Mouse (Mus musculus): ENCODE results near the gene Mrap.

DNA sequence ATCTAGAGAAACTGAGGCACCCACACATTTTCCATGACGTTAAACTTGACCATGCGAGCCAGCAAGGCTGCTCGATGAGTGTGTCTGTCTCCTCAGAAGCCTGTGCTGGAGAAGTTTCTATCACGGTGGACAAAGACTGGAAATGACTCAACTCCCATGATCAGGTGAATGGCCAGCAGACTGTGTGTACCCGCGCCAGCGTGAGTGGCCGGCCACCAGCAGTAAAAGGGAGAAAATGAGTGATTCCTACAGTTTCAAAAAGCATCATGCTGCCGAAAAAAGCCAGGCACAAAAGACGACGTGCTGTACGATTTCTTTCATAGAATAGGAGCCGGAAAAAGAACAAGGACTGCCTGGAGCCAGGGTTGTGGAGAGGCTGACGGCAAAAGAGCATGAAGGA lies 38.6 kb upstream of the Mrap start:
- TF ChIP-seq POLR2A (IDR thresholded peaks at IDR 0.05; ENCODE audit: borderline replicate concordance, low read depth, low read length) = no peak
- no peak for TF ChIP-seq CTCF (IDR thresholded peaks at IDR 0.05; ENCODE audit: low read depth, low read length)
